Mouse (Mus musculus) liver, postnatal 0 days (tissue): ENCODE results near the gene Serpina1a. TPM values are rescaled to one million over a fixed set of nuclear protein-coding genes. Genes with fewer than 3 reads are reported as not detected.
A peak's percentile ranks its signal among the peaks of the same experiment; 100 is the strongest.
"Not testable (repeated sequence)": the region's sequence is repeated elsewhere in the genome, so short reads cannot be mapped to it uniquely, and the experiment has no call there.

Source experiments
- ATAC-seq: fragments of 200-750 bp; cut with Nextera tagmentation; 2 replicates; pipeline ENCODE4 v1.8.0; 2017; ENCODE audit warnings: mild to moderate bottlenecking, moderate library complexity
- DNase-seq: peaks from one replicate; pipeline ENCODE4 v3.0.0-alpha.2; 2016
- H3K27ac ChIP-seq: fragments of 300-500 bp; sonication (generic); 2 replicates; pipeline ENCODE4 v1.5.1; 2014; ENCODE audit warnings: antibody characterized with exemption, moderate library complexity, mild to moderate bottlenecking, low read depth
- H3K27me3 ChIP-seq: fragments of 300-500 bp; sonication (generic); 2 replicates; pipeline ENCODE4 v1.6.1; 2014; ENCODE audit warnings: low read length, control low read depth, mixed read lengths; ENCODE audit not compliant: insufficient read depth
- H3K36me3 ChIP-seq: fragments of 300-500 bp; sonication (generic); replicated peaks from 2 replicates; pipeline ENCODE4 v1.6.1; 2014; ENCODE audit warnings: mild to moderate bottlenecking, control low read depth, low read length, moderate library complexity, mixed read lengths; ENCODE audit not compliant: insufficient read depth
- H3K4me1 ChIP-seq: fragments of 300-500 bp; sonication (generic); 2 replicates; pipeline ENCODE4 v1.6.1; 2014; ENCODE audit warnings: antibody characterized with exemption, mild to moderate bottlenecking, control low read depth; ENCODE audit not compliant: insufficient read depth
- H3K4me2 ChIP-seq: fragments of 300-500 bp; sonication (generic); 2 replicates; pipeline ENCODE4 v1.6.1; 2014; ENCODE audit warnings: low read depth, mild to moderate bottlenecking, low read length, moderate library complexity, mixed read lengths
- H3K4me3 ChIP-seq: fragments of 300-500 bp; sonication (generic); 2 replicates; pipeline ENCODE4 v1.5.1; 2014; ENCODE audit warnings: low read depth, low read length
- H3K9ac ChIP-seq: fragments of 300-500 bp; sonication (generic); replicated peaks from 2 replicates; pipeline ENCODE4 v1.6.1; 2014; ENCODE audit warnings: mild to moderate bottlenecking, moderate library complexity
- H3K9me3 ChIP-seq: fragments of 300-500 bp; sonication (generic); 2 replicates; pipeline ENCODE4 v1.6.1; 2016; ENCODE audit warnings: mild to moderate bottlenecking, control low read depth, low read length, mixed read lengths
- EP300 ChIP-seq: IDR thresholded peaks from 2 replicates; pipeline ENCODE4 v1.6.1; 2016; ENCODE audit warnings: antibody characterized with exemption, low read depth, mild to moderate bottlenecking
- WGBS: fragments of 180-500 bp; shearing (Covaris S2); extraction: QIAGEN DNeasy Blood & Tissue Kit; methylation state at CpG from one replicate; pipeline ENCODE4 v1.1.7; 2014; ENCODE audit not compliant: insufficient replicate concordance; 5-methylcytosine and 5-hydroxymethylcytosine counted together
- polyA plus RNA-seq: library from polyadenylated mRNA; unstranded; fragments of >200 nt; fragmentation: Nextera tagmentation; extraction: Ambion mirVana; gene quantifications from 2 replicates; pipeline ENCODE4 v1.2.1, GENCODE M21; 2015

The Serpina1a gene
- polyA plus RNA-seq, 1 experiment from 2014 or later = 2,837 TPM

DNA sequence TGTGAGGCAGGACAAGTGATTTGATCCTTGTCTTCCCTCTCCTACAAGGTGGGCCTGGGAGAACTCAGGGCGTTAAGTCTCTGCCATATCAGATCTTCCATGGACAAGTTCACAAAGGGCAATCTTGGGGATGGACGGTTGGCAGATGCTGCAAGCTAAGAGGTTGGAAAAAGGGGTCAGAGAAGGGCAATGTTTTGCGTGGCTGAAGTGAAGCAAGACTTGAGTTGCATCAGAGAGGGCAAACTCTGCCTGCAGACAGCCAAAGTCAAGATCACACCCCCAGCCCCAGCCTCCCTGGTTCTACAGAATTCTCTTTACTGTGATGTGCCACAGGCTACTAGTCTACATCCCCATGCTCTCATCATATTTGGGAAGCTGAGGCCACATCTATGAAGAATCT, 3.8 kb downstream of the Serpina1a start:
- H3K4me1 ChIP-seq, H3K36me3 ChIP-seq, H3K27ac ChIP-seq, H3K27me3 ChIP-seq, DNase-seq, ATAC-seq, H3K4me2 ChIP-seq, H3K9me3 ChIP-seq, H3K9ac ChIP-seq, H3K4me3 ChIP-seq: not testable (repeated sequence)
- 35% methylated on average over 3 of the region's 3 CpGs for WGBS
- TF ChIP-seq EP300 = peak; percentile 43; the same call in 1 of the 2 replicates

DNA sequence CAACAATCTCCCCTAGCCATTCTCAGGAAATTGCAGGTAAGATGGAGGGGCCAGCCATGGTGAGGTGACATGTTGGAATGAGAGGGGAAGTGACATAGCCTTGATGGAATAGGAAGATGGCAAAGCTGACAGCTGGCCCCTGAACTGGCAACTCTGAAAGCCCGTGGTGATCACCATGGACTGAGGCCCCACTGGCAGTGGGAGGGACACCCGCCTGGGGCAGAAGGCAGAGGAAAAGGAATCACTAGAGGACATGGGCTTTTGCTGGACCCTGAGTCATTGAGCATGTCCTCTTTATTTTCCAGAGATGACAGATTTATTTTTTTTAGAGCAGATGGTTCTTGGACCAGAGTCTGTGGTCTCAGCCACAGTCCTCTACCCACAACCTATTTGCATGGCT, 10.3 kb downstream of the Serpina1a start:
- ATAC-seq = 0 out of 2 replicates have a peak, but pooled peaks have one; percentile 51
- H3K27ac ChIP-seq, H3K4me1 ChIP-seq, H3K36me3 ChIP-seq, H3K9me3 ChIP-seq, H3K27me3 ChIP-seq, H3K9ac ChIP-seq, H3K4me2 ChIP-seq, DNase-seq, H3K4me3 ChIP-seq: not testable (repeated sequence)
- 61% methylated on average over 2 of the region's 2 CpGs for WGBS

DNA sequence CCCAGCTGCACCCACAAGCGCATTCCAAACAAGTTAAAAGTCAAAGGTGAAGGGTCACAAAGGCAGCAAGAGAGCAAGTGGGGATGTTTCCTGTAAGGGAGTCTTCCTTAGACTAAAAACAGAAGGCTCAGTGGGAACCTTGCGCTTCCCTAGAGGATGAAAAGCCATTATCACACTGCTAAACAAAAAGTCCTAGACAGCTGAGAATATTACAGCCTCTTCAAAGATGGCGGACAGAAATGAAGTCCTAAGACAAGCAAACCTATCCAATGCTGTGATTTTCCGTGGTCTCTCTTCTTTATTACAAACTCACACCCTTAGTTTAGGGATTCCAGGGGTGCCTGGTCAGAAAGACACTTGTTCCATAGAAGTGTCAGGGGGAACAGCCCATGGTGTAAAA, 33.1 kb downstream of the Serpina1a start, which contains the start of gene Serpina1b:
TSS of gene Serpina1b (minus strand) at position 101 of the 400 bp plus-strand sequence.
- WGBS = 67% methylated on average over 4 of the region's 4 CpGs
- not testable (repeated sequence) for H3K27ac ChIP-seq, H3K9ac ChIP-seq, H3K4me2 ChIP-seq, H3K4me1 ChIP-seq, H3K36me3 ChIP-seq, H3K4me3 ChIP-seq, H3K27me3 ChIP-seq, ATAC-seq, DNase-seq, H3K9me3 ChIP-seq

DNA sequence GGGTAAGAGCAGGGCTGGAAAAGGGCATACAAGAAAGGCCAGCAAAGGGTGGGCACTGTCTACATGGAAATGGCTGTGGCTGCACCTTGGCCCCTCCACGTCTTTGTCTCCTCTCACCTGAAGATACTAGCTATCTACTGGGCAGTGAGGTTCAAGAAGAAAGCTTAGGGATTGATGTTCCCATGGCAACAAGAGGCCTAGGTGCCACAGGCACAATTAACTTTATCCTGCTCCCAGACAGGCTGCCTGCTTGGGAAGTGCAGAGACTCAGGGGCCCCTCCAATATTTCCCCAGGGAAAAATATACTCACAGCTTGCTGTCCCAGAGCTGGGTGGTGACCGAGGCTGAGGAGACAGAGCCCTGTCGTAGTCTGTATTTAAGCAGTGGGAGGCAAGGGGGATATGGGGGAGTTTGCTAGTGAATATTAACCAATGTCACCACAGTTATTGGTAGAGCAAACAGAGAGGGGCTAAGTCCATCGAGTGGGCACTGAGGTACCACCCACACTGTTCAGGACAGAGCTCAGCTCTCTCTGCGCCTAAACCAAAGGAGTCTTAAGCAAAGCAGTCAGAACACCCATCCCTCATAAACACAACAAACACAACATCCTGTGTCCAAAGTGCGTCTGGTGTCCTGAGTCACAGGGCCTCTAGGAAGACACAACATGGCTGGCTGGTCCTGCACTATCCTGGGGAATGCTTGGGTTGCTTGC, 35.5 kb downstream of the Serpina1a start:
- H3K4me2 ChIP-seq = peak overlapping the region; percentile 48; the same call in 1 of the 2 replicates
- peak overlapping the region; percentile 55; the same call in 1 of the 2 replicates for H3K27ac ChIP-seq
- peak; percentile 53 for ATAC-seq
- not testable (repeated sequence) for H3K27me3 ChIP-seq, H3K36me3 ChIP-seq, H3K4me1 ChIP-seq, H3K9me3 ChIP-seq
- peak overlapping the region; percentile 30; the same call in 1 of the 2 replicates for H3K9ac ChIP-seq
- DNase-seq = peak; percentile 27
- H3K4me3 ChIP-seq = peak overlapping the region; percentile 42
- WGBS = 49% methylated on average over 6 of the region's 6 CpGs

DNA sequence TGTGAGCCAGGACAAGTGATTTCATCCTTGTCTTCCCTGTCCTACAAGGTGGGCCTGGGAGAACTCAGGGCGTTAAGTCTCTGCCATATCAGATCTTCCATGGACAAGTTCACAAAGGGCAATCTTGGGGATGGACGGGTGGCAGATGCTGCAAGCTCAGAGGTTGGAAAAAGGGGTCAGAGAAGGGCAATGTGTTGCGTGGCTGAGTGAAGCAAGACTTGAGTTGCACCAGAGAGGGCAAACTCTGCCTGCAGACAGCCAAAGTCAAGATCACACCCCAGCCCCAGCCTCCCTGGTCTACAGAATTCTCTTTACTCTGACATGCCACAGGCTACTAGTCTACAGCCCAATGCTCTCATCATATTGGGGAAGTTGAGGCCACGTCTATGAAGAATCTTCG, 39.5 kb downstream of the Serpina1a start:
- WGBS = 48% methylated on average over 5 of the region's 5 CpGs
- ATAC-seq (0 out of 2 replicates have a peak, but pooled peaks have one; percentile 40), DNase-seq (peak; percentile 61)
- not testable (repeated sequence) for H3K4me2 ChIP-seq, H3K9me3 ChIP-seq, H3K4me1 ChIP-seq, H3K9ac ChIP-seq, H3K36me3 ChIP-seq, H3K27me3 ChIP-seq, H3K27ac ChIP-seq, H3K4me3 ChIP-seq

Other genes with a start within 250 kb of the Serpina1a start
- 46.3 and 47.6 TPM in 2 replicates for gene Serpina10, start 232.1 kb downstream of the Serpina1a start, polyA plus RNA-seq
- 5.8 and 10.0 TPM in 2 replicates for gene Serpina6, start 206.3 kb downstream of the Serpina1a start, polyA plus RNA-seq
- not detected in 2 replicates for gene Serpina16, start 187.4 kb downstream of the Serpina1a start, polyA plus RNA-seq
- gene Serpina1f, start 168.0 kb downstream of the Serpina1a start, polyA plus RNA-seq = not detected in 2 replicates
- gene Serpina1d, start 90.0 kb downstream of the Serpina1a start, polyA plus RNA-seq = 2,720 and 2,731 TPM in 2 replicates
- 3,088 and 3,105 TPM in 2 replicates for gene Serpina1b, start 33.2 kb downstream of the Serpina1a start, polyA plus RNA-seq
- gene Serpina1c, start 41.3 kb upstream of the Serpina1a start, polyA plus RNA-seq = 1,386 and 1,402 TPM in 2 replicates
- 4,259 and 4,481 TPM in 2 replicates for gene Serpina1e, start 95.4 kb upstream of the Serpina1a start, polyA plus RNA-seq
- gene Serpina11, start 126.4 kb upstream of the Serpina1a start, polyA plus RNA-seq = 224 and 244 TPM in 2 replicates
- gene Serpina9, start 150.2 kb upstream of the Serpina1a start, polyA plus RNA-seq = 0.05 and 0.06 TPM in 2 replicates
- gene Serpina12, start 180.9 kb upstream of the Serpina1a start, polyA plus RNA-seq = 0.13 TPM in 2 replicates
- gene Serpina5, start 237.6 kb upstream of the Serpina1a start, polyA plus RNA-seq = 0.54 and 0.58 TPM in 2 replicates
- 0.12 TPM in 1 of 2 replicates, not detected in the other for gene Serpina3a, start 249.2 kb upstream of the Serpina1a start, polyA plus RNA-seq